Mouse (Mus musculus): Measurements from ENCODE around the gene Ralgapa1. TPM values are rescaled to one million over a fixed set of nuclear protein-coding genes. Genes with fewer than 3 reads are reported as not detected.

The Ralgapa1 gene
- polyA plus RNA-seq (2015; fragmentation: Nextera tagmentation; extraction: Ambion mirVana): 6.6 and 7.4 TPM in 2 replicates

- Histone ChIP-seq H3K4me3 (ENCODE audit: low read length) (peak within 1 kb of the TSS; percentile 96), H3K27ac (ENCODE audit: low read length) (peak within 1 kb of the TSS; percentile 92), H3K36me3 (ENCODE audit: control insufficient read depth, insufficient read depth, low read length) (no peaks in the 10 kb centered on the region), H3K9ac (ENCODE audit: low read depth, low read length) (peak within 1 kb of the TSS; percentile 94), H3K4me1 (ENCODE audit: control insufficient read depth, insufficient read depth, low read length) (no peaks in the 10 kb centered on the region), H3K4me2 (ENCODE audit: low read depth, low read length) (peak within 1 kb of the TSS; percentile 73), H3K9me3 (ENCODE audit: control insufficient read depth, low read length) (no peaks in the 10 kb centered on the region), H3K27me3 (replicated peaks; ENCODE audit: control insufficient read depth, insufficient read depth, low read length) (no peaks in the 10 kb centered on the region)
- ATAC-seq: peak; percentile 94
- WGBS: under 1% methylated on average over 78 of the region's 78 CpGs
Measured at GRCm38 (mm10) chr12:55820661-55821314, at the start of gene Ralgapa1. Gene Ralgapa1 (minus strand): TSS chr12:55821167.

- Histone ChIP-seq H3K9ac (ENCODE audit: low read depth, low read length) (no peak overlapping the region), H3K4me1 (ENCODE audit: control insufficient read depth, insufficient read depth, low read length) (no peaks in the 10 kb centered on the region), H3K36me3 (ENCODE audit: control insufficient read depth, insufficient read depth, low read length) (peaks cover 8% of the 10 kb centered on the region; the same call in 1 of the 2 replicates), H3K27me3 (replicated peaks; ENCODE audit: control insufficient read depth, insufficient read depth, low read length) (no peaks in the 10 kb centered on the region), H3K27ac (ENCODE audit: low read length) (no peak overlapping the region), H3K9me3 (ENCODE audit: control insufficient read depth, low read length) (no peaks in the 10 kb centered on the region), H3K4me3 (ENCODE audit: low read length) (no peak overlapping the region), H3K4me2 (ENCODE audit: low read depth, low read length) (no peak overlapping the region)
- 91% methylated on average over 5 of the region's 5 CpGs for WGBS
- ATAC-seq: no peak
Measured at GRCm38 (mm10) chr12:55869622-55870322, 48.8 kb upstream of the Ralgapa1 start.

- 91% methylated on average over 4 of the region's 4 CpGs for WGBS
- Histone ChIP-seq H3K27me3 (replicated peaks; ENCODE audit: control insufficient read depth, insufficient read depth, low read length) (no peaks in the 10 kb centered on the region), H3K36me3 (ENCODE audit: control insufficient read depth, insufficient read depth, low read length) (peaks cover 11% of the 10 kb centered on the region; the same call in 1 of the 2 replicates), H3K27ac (ENCODE audit: low read length) (no peak overlapping the region), H3K4me2 (ENCODE audit: low read depth, low read length) (no peak overlapping the region), H3K9me3 (ENCODE audit: control insufficient read depth, low read length) (no peaks in the 10 kb centered on the region), H3K9ac (ENCODE audit: low read depth, low read length) (no peak overlapping the region), H3K4me3 (ENCODE audit: low read length) (no peak overlapping the region), H3K4me1 (ENCODE audit: control insufficient read depth, insufficient read depth, low read length) (no peaks in the 10 kb centered on the region)
- no peak for ATAC-seq
Measured at GRCm38 (mm10) chr12:55867738-55868137, 46.8 kb upstream of the Ralgapa1 start.

GRCm38 (mm10) chr12:55860631-55861030 is 39.7 kb upstream of the Ralgapa1 start:
- Histone ChIP-seq H3K27ac (ENCODE audit: low read length) (no peak overlapping the region), H3K4me3 (ENCODE audit: low read length) (no peak overlapping the region), H3K4me2 (ENCODE audit: low read depth, low read length) (no peak overlapping the region), H3K4me1 (ENCODE audit: control insufficient read depth, insufficient read depth, low read length) (no peaks in the 10 kb centered on the region), H3K9ac (ENCODE audit: low read depth, low read length) (no peak overlapping the region), H3K36me3 (ENCODE audit: control insufficient read depth, insufficient read depth, low read length) (peaks cover 25% of the 10 kb centered on the region), H3K27me3 (replicated peaks; ENCODE audit: control insufficient read depth, insufficient read depth, low read length) (no peaks in the 10 kb centered on the region), H3K9me3 (ENCODE audit: control insufficient read depth, low read length) (peaks cover 6% of the 10 kb centered on the region; the same call in 1 of the 2 replicates)
- no peak for ATAC-seq
- WGBS: 88% methylated on average over 7 of the region's 7 CpGs

- H3K4me2 ChIP-seq (ENCODE audit: low read depth, low read length): no peak overlapping the region
- no peak overlapping the region for H3K9ac ChIP-seq (ENCODE audit: low read depth, low read length)
- no peaks in the 10 kb centered on the region for H3K4me1 ChIP-seq (ENCODE audit: control insufficient read depth, insufficient read depth, low read length)
- peaks cover 25% of the 10 kb centered on the region for H3K36me3 ChIP-seq (ENCODE audit: control insufficient read depth, insufficient read depth, low read length)
- no peak for ATAC-seq
- no peak overlapping the region for H3K4me3 ChIP-seq (ENCODE audit: low read length)
- H3K9me3 ChIP-seq (ENCODE audit: control insufficient read depth, low read length): peaks cover 6% of the 10 kb centered on the region; the same call in 1 of the 2 replicates
- H3K27ac ChIP-seq (ENCODE audit: low read length): no peak overlapping the region
- no peaks in the 10 kb centered on the region for H3K27me3 ChIP-seq (replicated peaks; ENCODE audit: control insufficient read depth, insufficient read depth, low read length)
- WGBS: 94% methylated on average over 17 of the region's 17 CpGs
Measured at GRCm38 (mm10) chr12:55859409-55860349, 38.7 kb upstream of the Ralgapa1 start.

- H3K27me3 ChIP-seq (replicated peaks; ENCODE audit: control insufficient read depth, insufficient read depth, low read length): no peaks in the 10 kb centered on the region
- H3K4me3 ChIP-seq (ENCODE audit: low read length): no peak overlapping the region
- peaks cover 3% of the 10 kb centered on the region; the same call in 1 of the 2 replicates for H3K9me3 ChIP-seq (ENCODE audit: control insufficient read depth, low read length)
- no peak overlapping the region for H3K27ac ChIP-seq (ENCODE audit: low read length)
- ATAC-seq: peak; percentile 36; the same call in 1 of the 2 replicates
- H3K36me3 ChIP-seq (ENCODE audit: control insufficient read depth, insufficient read depth, low read length): peaks cover 5% of the 10 kb centered on the region
- no peak overlapping the region for H3K4me2 ChIP-seq (ENCODE audit: low read depth, low read length)
- 0 out of 2 replicates have a peak, but pooled peaks cover 3% of the 10 kb centered on the region for H3K4me1 ChIP-seq (ENCODE audit: control insufficient read depth, insufficient read depth, low read length)
- H3K9ac ChIP-seq (ENCODE audit: low read depth, low read length): no peak overlapping the region
Measured at GRCm38 (mm10) chr12:55850650-55851049, 29.7 kb upstream of the Ralgapa1 start.

GRCm38 (mm10) chr12:55847851-55848250 is 26.9 kb upstream of the Ralgapa1 start:
- H3K4me3 ChIP-seq (ENCODE audit: low read length): no peak overlapping the region

GRCm38 (mm10) chr12:55846741-55847140 is 25.8 kb upstream of the Ralgapa1 start:
- Histone ChIP-seq H3K36me3 (ENCODE audit: control insufficient read depth, insufficient read depth, low read length) (peaks cover 7% of the 10 kb centered on the region), H3K9me3 (ENCODE audit: control insufficient read depth, low read length) (peaks cover 3% of the 10 kb centered on the region; the same call in 1 of the 2 replicates), H3K9ac (ENCODE audit: low read depth, low read length) (no peak overlapping the region), H3K27ac (ENCODE audit: low read length) (no peak overlapping the region), H3K4me1 (ENCODE audit: control insufficient read depth, insufficient read depth, low read length) (0 out of 2 replicates have a peak, but pooled peaks cover 3% of the 10 kb centered on the region), H3K4me3 (ENCODE audit: low read length) (no peak overlapping the region), H3K27me3 (replicated peaks; ENCODE audit: control insufficient read depth, insufficient read depth, low read length) (no peaks in the 10 kb centered on the region), H3K4me2 (ENCODE audit: low read depth, low read length) (no peak overlapping the region)
- WGBS: 71% methylated on average over 1 of the region's 1 CpGs
- no peak for ATAC-seq

More at GRCm38 (mm10) chr12:55847851-55848250, 26.9 kb upstream of the Ralgapa1 start:
- 96% methylated on average over 4 of the region's 4 CpGs for WGBS
- Histone ChIP-seq H3K27me3 (replicated peaks; ENCODE audit: control insufficient read depth, insufficient read depth, low read length) (no peaks in the 10 kb centered on the region), H3K4me2 (ENCODE audit: low read depth, low read length) (no peak overlapping the region), H3K4me1 (ENCODE audit: control insufficient read depth, insufficient read depth, low read length) (0 out of 2 replicates have a peak, but pooled peaks cover 3% of the 10 kb centered on the region), H3K36me3 (ENCODE audit: control insufficient read depth, insufficient read depth, low read length) (peaks cover 7% of the 10 kb centered on the region), H3K9ac (ENCODE audit: low read depth, low read length) (no peak overlapping the region), H3K9me3 (ENCODE audit: control insufficient read depth, low read length) (peaks cover 3% of the 10 kb centered on the region; the same call in 1 of the 2 replicates), H3K27ac (ENCODE audit: low read length) (no peak overlapping the region)
- no peak for ATAC-seq

GRCm38 (mm10) chr12:55837495-55837894 is 16.5 kb upstream of the Ralgapa1 start:
- Histone ChIP-seq H3K27me3 (replicated peaks; ENCODE audit: control insufficient read depth, insufficient read depth, low read length) (no peaks in the 10 kb centered on the region), H3K4me3 (ENCODE audit: low read length) (no peak overlapping the region), H3K4me2 (ENCODE audit: low read depth, low read length) (peak overlapping the region; percentile 84), H3K9ac (ENCODE audit: low read depth, low read length) (no peak overlapping the region), H3K9me3 (ENCODE audit: control insufficient read depth, low read length) (no peaks in the 10 kb centered on the region), H3K36me3 (ENCODE audit: control insufficient read depth, insufficient read depth, low read length) (no peaks in the 10 kb centered on the region), H3K27ac (ENCODE audit: low read length) (no peak overlapping the region), H3K4me1 (ENCODE audit: control insufficient read depth, insufficient read depth, low read length) (peaks cover 8% of the 10 kb centered on the region)
- WGBS: 62% methylated on average over 3 of the region's 3 CpGs
- ATAC-seq: no peak

Data from intestine, embryonic 16.5 days (tissue).